Mouse (Mus musculus) right cerebral cortex, adult 18-20 months (tissue): ENCODE measurements around the gene Olfr588-ps1.
"Not testable (repeated sequence)": the region's sequence is repeated elsewhere in the genome, so short reads cannot be mapped to it uniquely, and the experiment has no call there.

Experiments used
- DNase-seq: peaks from one replicate; pipeline ENCODE4 v3.0.0; 2022; ENCODE audit warnings: mixed read lengths

Gene Olfr588-ps1

GRCm38 (mm10) chr7:103140579-103140978, at the start of gene Olfr588-ps1:
TSS of gene Olfr588-ps1 (plus strand) at chr7:103140879.
- DNase-seq = no peak

GRCm38 (mm10) chr7:103097420-103097819, 43.3 kb upstream of the Olfr588-ps1 start, which contains the start of gene Olfr585:
TSS of gene Olfr585 (plus strand) at chr7:103097720.
- DNase-seq = no peak

- DNase-seq = no peak
Observed at GRCm38 (mm10) chr7:103119406-103119805, 21.3 kb upstream of the Olfr588-ps1 start.

GRCm38 (mm10) chr7:103125538-103125937, 15.1 kb upstream of the Olfr588-ps1 start, which contains the start of gene Olfr586:
TSS of gene Olfr586 (minus strand) at chr7:103125638.
- no peak for DNase-seq

GRCm38 (mm10) chr7:103156256-103156655, 15.6 kb downstream of the Olfr588-ps1 start, which contains the start of gene Olfr589:
TSS of gene Olfr589 (minus strand) at chr7:103156356.
- no peak for DNase-seq

GRCm38 (mm10) chr7:103169697-103170096, 29.0 kb downstream of the Olfr588-ps1 start:
- no peak for DNase-seq

GRCm38 (mm10) chr7:103178240-103178639, 37.6 kb downstream of the Olfr588-ps1 start, which contains the start of gene Olfr591:
TSS of gene Olfr591 (minus strand) at chr7:103178340.
- no peak for DNase-seq

- not testable (repeated sequence) for DNase-seq
Observed at GRCm38 (mm10) chr7:103184503-103184902, 43.8 kb downstream of the Olfr588-ps1 start, which contains the start of gene Olfr592. TSS of gene Olfr592 (plus strand) at chr7:103184803.
